Mouse (Mus musculus) ovary, postnatal 36 days (tissue): ENCODE results near the gene 1700017N19Rik.

ENCODE experiments used
- DNase-seq: peaks from one replicate; pipeline ENCODE4 v3.0.0; 2022; ENCODE audit warnings: low spot score, mixed read lengths

1700017N19Rik gene

GRCm38 (mm10) chr10:100661970-100662590 lies 71.8 kb downstream of the 1700017N19Rik start:
- no peak for DNase-seq
